Mouse (Mus musculus) embryonic fibroblast, embryonic 13.5 days (primary cell): ENCODE measurements at regions not wholly inside any gene's neighbourhood (a gene's known extent, or its start where the extent isn't known, plus 50 kb on each side); places are given as distances from the start of the nearest gene placed in this dataset.

Experiments used
- H3K27ac ChIP-seq: 2 replicates; pipeline ENCODE4 v1.5.1; 2012; ENCODE audit warnings: low read length, control low read depth, inconsistent platforms; ENCODE audit not compliant: insufficient read depth
- H3K4me1 ChIP-seq: 2 replicates; pipeline ENCODE4 v1.6.1; 2011; ENCODE audit warnings: low read length; ENCODE audit not compliant: control insufficient read depth, insufficient read depth
- H3K4me3 ChIP-seq: 2 replicates; pipeline ENCODE4 v1.5.1; 2011; ENCODE audit warnings: mild to moderate bottlenecking, control low read depth, low read length; ENCODE audit not compliant: insufficient read depth
- CTCF ChIP-seq: IDR thresholded peaks from 2 replicates; pipeline ENCODE4 v1.5.1; 2011; ENCODE audit warnings: mild to moderate bottlenecking, control low read depth, low read length, moderate library complexity, borderline replicate concordance; ENCODE audit not compliant: insufficient read depth
- POLR2A ChIP-seq: IDR thresholded peaks from 2 replicates; pipeline ENCODE4 v1.6.1; 2011; ENCODE audit warnings: low read depth, mild to moderate bottlenecking, control low read depth, low read length, moderate library complexity

- Histone ChIP-seq H3K27ac (0 out of 2 replicates have a peak overlapping the region, but pooled peaks have one; percentile 34), H3K4me3 (no peak overlapping the region), H3K4me1 (no peaks in the 10 kb centered on the region)
- TF ChIP-seq POLR2A (no peak), CTCF (no peak)
Measured at GRCm38 (mm10) chr15:64590092-64590881, 227.2 kb upstream of the Gm21798 start.

DNA sequence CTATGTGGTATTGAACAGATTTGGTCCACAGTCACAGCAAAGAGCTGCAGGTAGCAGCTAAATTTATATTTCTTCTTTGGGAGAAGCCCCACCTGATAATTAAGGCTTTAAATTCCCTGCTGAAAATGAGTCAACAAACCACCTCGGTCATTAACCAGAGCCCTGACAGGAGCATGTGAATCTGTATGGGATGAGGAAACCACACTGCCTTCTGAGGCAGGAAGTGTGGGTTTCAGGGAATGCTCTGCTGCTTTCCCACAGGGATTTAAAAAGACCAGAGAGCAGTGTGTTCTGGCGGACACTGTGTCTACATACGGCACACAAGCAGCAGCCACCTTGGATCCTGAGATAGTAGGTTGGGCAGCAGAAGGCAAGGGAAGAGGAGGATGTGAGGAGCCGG lies 204.0 kb upstream of the Gm21798 start:
- TF ChIP-seq POLR2A (0 out of 2 replicates have a peak, but pooled peaks have one; percentile 25), CTCF (no peak)
- Histone ChIP-seq H3K4me1 (peaks cover 14% of the 10 kb centered on the region), H3K4me3 (no peak overlapping the region), H3K27ac (peak overlapping the region; percentile 28)

DNA sequence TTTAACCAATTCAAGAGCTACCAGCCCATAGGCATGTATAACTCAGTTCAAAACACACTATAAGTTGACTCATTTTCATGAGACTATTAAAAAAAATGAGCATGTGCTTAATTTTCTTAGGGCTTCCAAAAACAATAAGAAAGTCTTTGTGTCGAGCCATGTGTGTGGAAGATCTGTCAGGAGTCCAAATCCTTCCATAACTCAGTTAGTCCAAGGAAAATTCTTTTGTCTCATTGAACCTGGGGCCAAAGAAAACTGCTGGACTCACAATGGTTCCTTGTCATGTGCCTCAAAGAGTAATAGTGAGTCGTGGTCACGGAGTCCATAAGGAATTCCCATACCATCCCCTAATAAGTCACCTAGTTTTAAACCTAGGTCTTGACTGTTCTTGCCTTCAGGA lies 199.0 kb upstream of the Gm21798 start:
- peak overlapping the region; percentile 94 for H3K27ac ChIP-seq
- H3K4me1 ChIP-seq = peaks cover 26% of the 10 kb centered on the region

GRCm38 (mm10) chr15:64621876-64622275 lies 195.6 kb upstream of the Gm21798 start:
- no peak for TF ChIP-seq CTCF
- TF ChIP-seq POLR2A = no peak
- Histone ChIP-seq H3K4me3 (no peak overlapping the region), H3K27ac (peak overlapping the region; percentile 87), H3K4me1 (peaks cover 26% of the 10 kb centered on the region)

More for the DNA sequence above, 199.0 kb upstream of the Gm21798 start:
- H3K4me3 ChIP-seq = no peak overlapping the region
- no peak for TF ChIP-seq POLR2A
- no peak for TF ChIP-seq CTCF

DNA sequence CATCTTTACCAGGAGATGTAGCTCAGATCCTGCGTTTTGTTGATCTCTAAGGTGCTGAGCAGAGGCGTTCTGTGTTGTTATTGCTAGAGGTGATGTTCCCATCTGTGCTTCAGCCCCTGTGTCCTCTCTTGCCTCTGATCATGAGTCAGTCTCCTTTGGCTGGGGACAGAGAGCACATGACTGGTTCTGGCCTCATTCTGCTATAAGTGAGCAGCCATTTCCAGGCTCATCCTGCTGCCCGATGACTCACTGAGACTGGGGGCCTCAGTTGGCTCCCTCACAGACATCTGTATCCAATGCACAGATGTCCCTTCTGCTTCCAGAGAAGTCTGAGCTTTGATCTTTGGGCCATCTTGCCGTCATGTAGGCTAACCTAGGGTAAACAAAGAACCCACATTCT lies 194.9 kb upstream of the Gm21798 start:
- TF ChIP-seq POLR2A (no peak), CTCF (no peak)
- Histone ChIP-seq H3K4me1 (peaks cover 22% of the 10 kb centered on the region), H3K27ac (peak overlapping the region; percentile 87), H3K4me3 (no peak overlapping the region)

DNA sequence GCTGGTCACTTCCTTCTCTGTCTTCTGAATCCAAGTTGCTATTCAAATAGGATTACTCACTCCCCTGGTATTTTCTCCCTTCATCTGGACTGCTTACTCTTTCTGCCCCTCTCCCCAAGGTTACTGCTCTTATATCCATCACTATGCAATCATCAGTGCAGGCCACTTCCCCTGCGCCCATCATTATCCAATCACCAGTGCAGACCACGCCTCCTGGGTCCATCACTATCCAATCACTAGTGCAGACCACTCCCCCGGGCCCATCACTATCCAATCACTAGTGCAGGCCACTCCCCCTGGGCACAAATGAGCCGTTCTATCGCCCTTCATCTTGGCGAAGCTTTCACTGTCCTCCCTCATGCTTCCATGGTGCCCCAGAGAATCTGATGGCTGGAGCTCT lies 191.1 kb upstream of the Gm21798 start:
- Histone ChIP-seq H3K4me1 (peaks cover 9% of the 10 kb centered on the region), H3K27ac (peak overlapping the region; percentile 47; the same call in 1 of the 2 replicates), H3K4me3 (no peak overlapping the region)
- TF ChIP-seq POLR2A = no peak
- no peak for TF ChIP-seq CTCF

- Histone ChIP-seq H3K4me3 (no peak overlapping the region), H3K4me1 (peaks cover 9% of the 10 kb centered on the region), H3K27ac (no peak overlapping the region; the same call in 1 of the 2 replicates)
- TF ChIP-seq CTCF (peak; percentile 59; the same call in 1 of the 2 replicates), POLR2A (no peak)
Measured at GRCm38 (mm10) chr15:64627258-64627657, 190.2 kb upstream of the Gm21798 start.
